Mouse (Mus musculus): ENCODE results near the gene Adcy4. TPM values are rescaled to one million over a fixed set of nuclear protein-coding genes. Genes with fewer than 3 reads are reported as not detected.

Gene Adcy4
- 0.56 TPM for polyA plus RNA-seq (2017; shearing (Covaris generic))

GRCm38 (mm10) chr14:55783958-55784235, at the start of gene Adcy4:
Gene Adcy4 (minus strand): TSS chr14:55784095.

DNA sequence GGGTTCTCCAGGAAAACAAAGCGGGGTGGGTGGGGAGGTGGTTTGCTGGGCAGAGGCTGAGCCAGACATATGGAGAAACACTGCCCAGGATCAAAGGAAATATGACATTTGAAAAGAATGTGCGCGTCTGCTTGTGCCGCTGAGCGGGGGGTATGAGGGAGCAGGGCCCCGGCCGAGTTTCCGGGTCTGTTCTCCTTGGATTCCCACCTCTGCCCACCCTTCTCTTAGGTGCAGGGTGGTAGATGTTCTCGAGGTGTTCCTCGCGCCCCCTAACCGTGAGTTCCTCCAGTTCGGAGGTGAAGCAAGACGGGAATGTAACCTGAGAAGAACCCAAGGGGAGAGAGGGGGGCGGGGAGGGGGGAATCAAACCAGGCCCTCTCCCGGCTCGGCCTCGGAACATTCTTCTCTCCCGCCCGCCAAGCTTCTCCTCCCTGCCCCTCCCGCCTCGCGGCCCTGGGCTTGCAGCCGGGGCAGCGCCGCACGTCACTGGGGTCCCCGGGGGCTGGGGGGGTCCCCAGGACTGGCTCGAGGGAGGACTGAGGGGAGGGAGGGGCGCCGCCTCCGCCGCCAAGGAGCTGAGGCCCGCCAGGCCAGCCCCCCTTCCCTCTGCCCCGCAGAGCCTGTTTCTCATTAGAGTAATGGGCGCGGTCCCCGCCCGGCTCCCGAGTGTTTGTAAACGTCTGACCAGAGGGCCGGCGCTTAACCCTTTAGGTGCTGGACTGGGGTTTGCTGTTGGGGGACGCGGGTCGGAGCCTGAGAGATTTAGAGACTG, 39.3 kb upstream of the Adcy4 start, which contains the start of gene Nfatc4:
Gene Nfatc4 (plus strand): TSS at position 154 of the 772 bp plus-strand sequence.

GRCm38 (mm10) chr14:55788256-55789050, 4.6 kb upstream of the Adcy4 start, which contains the start of gene Ripk3:
Gene Ripk3 (minus strand): TSS chr14:55788865.

DNA sequence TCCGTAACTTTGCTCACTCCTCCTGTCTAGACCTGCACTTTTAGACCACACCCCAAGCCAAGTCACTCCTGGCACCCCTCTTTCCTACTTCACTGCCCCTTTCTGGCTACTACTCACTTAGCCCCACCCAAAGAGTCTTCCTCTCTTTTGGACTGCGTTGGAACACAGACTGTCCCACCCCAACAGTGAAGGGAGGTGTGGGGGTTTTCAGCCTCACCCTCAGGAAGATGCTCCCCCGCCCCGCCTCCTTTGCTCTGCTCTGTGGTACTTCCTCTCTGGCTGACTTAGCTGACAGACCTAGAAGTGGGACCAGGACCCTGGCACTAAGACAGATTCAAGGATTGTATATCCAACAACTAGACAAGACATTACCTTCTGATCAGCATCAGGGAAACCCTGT, 18.2 kb downstream of the Adcy4 start, which contains the start of gene Ltb4r1:
Gene Ltb4r1 (plus strand): TSS at position 267 of the 400 bp plus-strand sequence.

DNA sequence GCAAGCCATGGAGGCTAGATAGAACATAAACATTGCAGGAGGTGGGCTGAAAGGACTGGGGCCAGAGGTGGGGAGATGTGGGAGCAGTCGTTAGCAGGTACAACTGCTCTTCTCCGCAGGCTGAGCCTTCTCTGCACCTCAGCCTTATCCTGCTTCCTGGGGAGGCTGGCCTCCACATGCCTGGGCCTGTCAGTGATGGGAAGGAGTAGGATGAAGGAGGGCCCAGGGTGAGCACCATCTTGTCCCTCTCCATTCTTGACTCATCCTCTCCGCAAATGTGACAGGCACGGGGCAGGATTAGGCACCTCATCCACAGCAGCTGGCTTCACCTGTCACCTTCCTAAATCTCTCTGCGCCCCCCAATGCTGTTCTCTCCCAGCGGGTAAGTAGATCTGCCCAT, 22.7 kb downstream of the Adcy4 start, which contains the start of gene Ltb4r2:
Gene Ltb4r2 (plus strand): TSS at position 266 of the 400 bp plus-strand sequence.

GRCm38 (mm10) chr14:55758363-55758784, 25.5 kb downstream of the Adcy4 start, which contains the start of gene Cideb:
Gene Cideb (minus strand): TSS chr14:55758458.

DNA sequence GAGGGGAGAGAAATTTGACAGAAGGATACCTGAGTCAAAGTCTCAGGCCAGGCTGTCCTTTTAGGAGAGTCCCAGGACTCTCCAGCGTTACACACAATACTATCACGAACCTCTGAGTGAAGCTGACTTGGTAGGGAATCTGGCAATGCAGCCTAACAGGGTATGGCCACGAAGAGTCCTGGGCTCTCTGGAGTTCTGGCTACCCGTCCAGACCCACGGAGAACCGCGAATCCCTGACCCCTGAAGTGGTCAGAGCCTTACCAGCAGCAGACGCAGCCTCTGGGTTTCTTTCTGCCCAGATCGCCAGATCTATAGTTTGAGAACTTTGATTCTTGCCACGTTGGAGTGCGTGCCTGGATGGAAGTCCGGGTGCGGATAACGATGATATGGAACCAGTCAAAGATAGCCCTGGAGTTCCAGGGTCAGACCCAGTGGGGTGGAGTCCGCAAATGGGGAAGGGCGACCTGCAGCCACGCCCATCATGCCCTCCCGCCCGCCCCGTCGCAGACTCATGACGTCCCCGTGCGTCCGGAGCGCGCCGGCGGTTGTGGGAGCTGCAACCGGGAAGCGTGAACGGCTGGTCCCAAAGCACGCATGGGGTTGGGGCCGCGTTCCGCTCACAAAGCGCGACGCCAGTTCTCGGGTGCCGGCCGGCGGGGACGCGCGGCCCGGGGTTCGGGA, 38.6 kb downstream of the Adcy4 start, which contains the start of the genes Dhrs1 and Nop9:
Gene Dhrs1 (minus strand): TSS at position 511 of the 681 bp plus-strand sequence.
Gene Nop9 (plus strand): TSS at position 514 of the 681 bp plus-strand sequence.

DNA sequence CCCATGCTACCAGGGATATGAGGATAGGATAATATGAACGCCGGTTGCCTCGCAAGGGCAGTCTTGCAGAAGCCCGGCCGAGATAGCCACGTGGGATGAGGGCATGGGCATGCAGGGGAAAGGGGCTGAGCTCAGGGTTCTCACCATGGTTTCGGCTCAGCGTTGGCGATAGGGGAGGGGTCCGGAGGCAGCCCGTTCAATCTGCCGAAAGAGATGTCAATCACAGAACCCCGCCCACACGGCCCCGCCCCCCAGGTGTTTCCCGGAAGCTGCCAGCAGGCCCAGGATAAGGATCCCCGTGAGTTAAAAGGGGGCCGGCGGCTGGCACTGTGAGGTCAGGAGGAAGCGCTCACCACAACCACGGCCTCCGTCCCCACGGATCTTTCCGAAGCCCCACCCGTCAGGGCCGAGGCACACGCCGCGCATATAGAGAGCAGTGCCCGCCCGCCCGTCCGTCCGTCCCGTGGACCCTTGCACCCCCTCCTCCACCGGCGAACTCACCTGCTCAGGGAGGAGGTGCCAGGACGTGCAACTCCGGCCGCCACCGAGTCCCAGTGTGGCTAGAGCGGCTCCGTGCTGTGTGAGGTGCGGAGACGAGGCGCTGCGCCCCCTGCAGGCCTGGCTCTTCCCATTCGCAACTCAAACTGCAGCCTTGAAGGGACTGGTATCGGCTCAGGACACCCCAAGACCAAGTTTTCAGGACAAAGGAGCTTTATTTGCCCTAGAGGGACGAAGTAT, 62.0 kb downstream of the Adcy4 start, which contains the start of gene Rabggta:
Gene Rabggta (minus strand): TSS at position 564 of the 738 bp plus-strand sequence.

Other genes with a start within 250 kb of the Adcy4 start
- gene Pck2, start 243.8 kb downstream of the Adcy4 start, polyA plus RNA-seq (2017; shearing (Covaris generic)), result 63.7 TPM
- gene Dcaf11, start 224.1 kb downstream of the Adcy4 start, polyA plus RNA-seq (2017; shearing (Covaris generic)), result 170 TPM
- 4.4 TPM for gene A730061H03Rik, start 223.7 kb downstream of the Adcy4 start, polyA plus RNA-seq (2017; shearing (Covaris generic))
- not detected for gene Fitm1, start 208.5 kb downstream of the Adcy4 start, polyA plus RNA-seq (2017; shearing (Covaris generic))
- gene Psme1, start 206.0 kb downstream of the Adcy4 start, polyA plus RNA-seq (2017; shearing (Covaris generic)), result 1,083 TPM
- gene Emc9, start 198.8 kb downstream of the Adcy4 start, polyA plus RNA-seq (2017; shearing (Covaris generic)), result 38.3 TPM
- 924 TPM for gene Psme2, start 193.0 kb downstream of the Adcy4 start, polyA plus RNA-seq (2017; shearing (Covaris generic))
- gene Rnf31, start 192.4 kb downstream of the Adcy4 start, polyA plus RNA-seq (2017; shearing (Covaris generic)), result 82.6 TPM
- 199 TPM for gene Irf9, start 180.5 kb downstream of the Adcy4 start, polyA plus RNA-seq (2017; shearing (Covaris generic))
- 10.8 TPM for gene Rec8, start 166.1 kb downstream of the Adcy4 start, polyA plus RNA-seq (2017; shearing (Covaris generic))
- gene Ipo4, start 148.1 kb downstream of the Adcy4 start, polyA plus RNA-seq (2017; shearing (Covaris generic)), result 69.0 TPM
- 0.34 TPM for gene Gm49378, start 146.2 kb downstream of the Adcy4 start, polyA plus RNA-seq (2017; shearing (Covaris generic))
- 110 TPM for gene Tm9sf1, start 140.3 kb downstream of the Adcy4 start, polyA plus RNA-seq (2017; shearing (Covaris generic))
- 2.0 TPM for gene Tssk4, start 133.9 kb downstream of the Adcy4 start, polyA plus RNA-seq (2017; shearing (Covaris generic))
- gene Mdp1, start 123.6 kb downstream of the Adcy4 start, polyA plus RNA-seq (2017; shearing (Covaris generic)), result 117 TPM
- gene Gmpr2, start 112.2 kb downstream of the Adcy4 start, polyA plus RNA-seq (2017; shearing (Covaris generic)), result 60.7 TPM
- gene Nedd8, start 112.0 kb downstream of the Adcy4 start, polyA plus RNA-seq (2017; shearing (Covaris generic)), result 431 TPM
- 67.8 TPM for gene Tinf2, start 102.3 kb downstream of the Adcy4 start, polyA plus RNA-seq (2017; shearing (Covaris generic))
- 0.48 TPM for gene Tgm1, start 70.2 kb downstream of the Adcy4 start, polyA plus RNA-seq (2017; shearing (Covaris generic))
- 76.4 TPM for gene Rabggta, start 61.8 kb downstream of the Adcy4 start, polyA plus RNA-seq (2017; shearing (Covaris generic))
- 55.5 TPM for gene Dhrs1, start 38.4 kb downstream of the Adcy4 start, polyA plus RNA-seq (2017; shearing (Covaris generic))
- gene Nop9, start 38.4 kb downstream of the Adcy4 start, polyA plus RNA-seq (2017; shearing (Covaris generic)), result 18.5 TPM
- not detected for gene Cideb, start 25.6 kb downstream of the Adcy4 start, polyA plus RNA-seq (2017; shearing (Covaris generic))
- gene Ltb4r2, start 22.7 kb downstream of the Adcy4 start, polyA plus RNA-seq (2017; shearing (Covaris generic)), result not detected
- 2.1 TPM for gene Ltb4r1, start 18.1 kb downstream of the Adcy4 start, polyA plus RNA-seq (2017; shearing (Covaris generic))
- 85.5 TPM for gene Ripk3, start 4.8 kb upstream of the Adcy4 start, polyA plus RNA-seq (2017; shearing (Covaris generic))
- not detected for gene Nfatc4, start 39.0 kb upstream of the Adcy4 start, polyA plus RNA-seq (2017; shearing (Covaris generic))
- gene Nynrin, start 69.9 kb upstream of the Adcy4 start, polyA plus RNA-seq (2017; shearing (Covaris generic)), result 1.4 TPM
- 0.13 TPM for gene Cbln3, start 100.3 kb upstream of the Adcy4 start, polyA plus RNA-seq (2017; shearing (Covaris generic))
- gene Khnyn, start 100.9 kb upstream of the Adcy4 start, polyA plus RNA-seq (2017; shearing (Covaris generic)), result 131 TPM
- gene Sdr39u1, start 116.2 kb upstream of the Adcy4 start, polyA plus RNA-seq (2017; shearing (Covaris generic)), result 79.0 TPM
- not detected for gene Cma1, start 160.6 kb upstream of the Adcy4 start, polyA plus RNA-seq (2017; shearing (Covaris generic))
- not detected for gene Cma2, start 166.9 kb upstream of the Adcy4 start, polyA plus RNA-seq (2017; shearing (Covaris generic))
- not detected for gene Mcpt1, start 233.9 kb upstream of the Adcy4 start, polyA plus RNA-seq (2017; shearing (Covaris generic))
- not detected for gene Mcpt9, start 246.4 kb upstream of the Adcy4 start, polyA plus RNA-seq (2017; shearing (Covaris generic))